Mouse (Mus musculus): ENCODE data around the gene 1600014C23Rik.
A peak's percentile ranks its signal among the peaks of the same experiment; 100 is the strongest.

1600014C23Rik gene

DNA sequence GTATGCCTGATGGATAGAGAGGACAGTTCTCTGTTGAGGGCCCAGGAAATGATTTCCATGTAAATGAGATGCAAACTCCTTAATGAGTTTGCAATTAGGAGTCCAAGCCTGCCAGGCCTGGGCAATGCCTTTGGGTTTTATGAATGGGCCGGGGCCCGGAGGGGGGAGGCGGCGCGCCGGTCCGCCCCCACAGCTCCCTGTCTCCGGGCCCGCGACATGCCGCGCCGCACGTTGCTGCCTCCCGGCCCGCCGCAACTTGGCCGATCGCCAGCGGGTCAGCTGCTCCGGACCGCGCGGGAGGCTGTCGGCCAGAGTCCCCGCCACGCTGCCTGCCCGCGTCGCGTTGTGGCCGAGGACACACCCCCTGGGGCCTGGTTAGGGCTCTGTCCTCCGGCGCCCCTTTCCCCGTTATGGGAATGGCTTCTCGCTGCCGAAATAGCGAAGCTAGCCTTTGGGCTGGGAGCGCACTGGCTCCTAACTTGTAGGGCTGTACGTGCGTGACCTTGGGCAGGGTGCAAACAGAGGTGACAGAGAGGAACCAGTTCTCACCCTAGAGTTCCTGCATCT is at the start of gene 1600014C23Rik:
Gene 1600014C23Rik, minus strand, starts transcription at position 110 of the 567 bp plus-strand sequence.
- peak; percentile 14 for DNase-seq

- no peak for DNase-seq
These were observed 44.8 kb upstream of the 1600014C23Rik start for GRCm38 (mm10) chr17:45778446-45778845.

- peak; percentile 69 for DNase-seq
These were observed 43.8 kb upstream of the 1600014C23Rik start for GRCm38 (mm10) chr17:45777431-45777830.

DNA sequence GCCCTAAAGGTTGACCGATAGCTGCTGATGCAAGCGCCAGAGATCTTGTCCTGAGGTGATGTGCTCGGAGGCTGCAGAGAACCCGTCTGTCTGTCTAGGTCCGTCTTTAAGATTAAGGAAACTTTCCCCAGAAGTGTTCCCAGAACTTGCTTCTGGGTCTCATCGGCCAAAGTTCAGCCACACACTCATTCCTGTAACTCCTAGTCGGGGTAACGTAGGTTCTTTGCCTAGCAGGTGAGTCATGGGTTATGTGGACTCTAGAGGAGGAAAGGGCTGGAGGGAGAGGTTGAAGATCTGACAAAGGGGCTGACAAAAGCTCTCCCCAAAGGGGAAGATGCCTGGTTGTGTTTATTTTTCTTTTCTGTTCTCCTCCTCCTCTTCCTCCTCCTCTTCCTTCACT is 42.5 kb upstream of the 1600014C23Rik start:
- DNase-seq = no peak

DNA sequence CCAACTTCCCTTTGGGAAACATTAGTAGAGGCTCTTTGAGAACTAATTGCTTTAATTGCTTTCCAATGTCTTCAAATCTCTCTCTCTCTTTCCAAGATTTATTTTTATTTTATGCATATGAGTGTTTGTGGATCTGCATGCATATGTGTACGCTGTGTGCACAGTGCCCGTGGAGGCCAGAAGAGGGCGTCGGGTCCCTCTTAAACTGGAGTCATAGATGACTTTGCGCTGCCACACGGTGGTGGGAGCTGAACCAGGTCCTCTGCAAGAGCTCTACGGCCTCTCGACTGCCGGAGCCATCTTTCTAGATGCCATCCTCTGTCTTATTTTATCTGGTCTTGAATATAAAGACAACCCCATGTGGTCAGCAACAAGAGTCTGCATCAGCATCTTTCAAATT is 41.8 kb upstream of the 1600014C23Rik start:
- peak; percentile 34 for DNase-seq

GRCm38 (mm10) chr17:45772566-45772965 is 38.9 kb upstream of the 1600014C23Rik start:
- DNase-seq = no peak

DNA sequence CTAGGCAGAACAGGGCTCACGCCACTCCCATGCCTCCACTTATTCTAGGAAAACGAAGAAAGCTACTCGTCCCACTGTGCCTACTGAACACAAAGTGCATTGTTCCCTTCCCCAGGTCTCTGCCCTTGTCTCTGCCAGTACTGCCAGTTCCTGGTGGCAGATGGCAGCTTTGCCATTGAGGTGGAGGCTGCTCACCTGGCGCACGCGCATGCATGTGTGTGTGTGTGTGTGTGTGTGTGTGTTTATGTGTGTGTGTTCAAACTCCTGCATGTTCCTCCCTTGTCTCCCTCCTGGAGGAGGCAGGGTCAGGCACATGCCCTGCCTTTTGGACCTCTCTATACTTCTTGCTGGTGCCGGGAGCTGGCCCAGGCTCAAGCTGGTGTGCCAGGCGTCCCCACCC is 38.5 kb upstream of the 1600014C23Rik start:
- no peak for DNase-seq

DNA sequence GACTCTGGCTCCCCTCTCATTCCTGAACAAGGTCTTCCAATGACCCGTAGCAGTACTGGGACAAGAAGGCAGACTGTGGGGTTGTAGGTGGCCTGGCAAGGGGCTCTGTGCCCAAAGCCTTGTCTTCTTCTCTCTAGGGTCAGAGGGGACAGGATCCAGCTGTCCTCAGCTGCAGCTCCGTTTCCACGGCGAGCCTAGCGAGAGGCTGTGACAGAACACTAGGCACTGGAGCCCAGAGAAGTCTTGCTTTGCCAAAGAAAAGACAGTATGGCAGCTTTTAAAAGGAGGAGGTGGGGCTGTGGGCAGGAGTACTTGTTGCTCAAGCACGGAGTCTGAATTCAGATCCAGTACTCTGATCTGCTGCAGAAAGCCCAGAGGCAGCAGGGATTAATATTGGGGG is 36.8 kb upstream of the 1600014C23Rik start:
- DNase-seq = no peak

DNA sequence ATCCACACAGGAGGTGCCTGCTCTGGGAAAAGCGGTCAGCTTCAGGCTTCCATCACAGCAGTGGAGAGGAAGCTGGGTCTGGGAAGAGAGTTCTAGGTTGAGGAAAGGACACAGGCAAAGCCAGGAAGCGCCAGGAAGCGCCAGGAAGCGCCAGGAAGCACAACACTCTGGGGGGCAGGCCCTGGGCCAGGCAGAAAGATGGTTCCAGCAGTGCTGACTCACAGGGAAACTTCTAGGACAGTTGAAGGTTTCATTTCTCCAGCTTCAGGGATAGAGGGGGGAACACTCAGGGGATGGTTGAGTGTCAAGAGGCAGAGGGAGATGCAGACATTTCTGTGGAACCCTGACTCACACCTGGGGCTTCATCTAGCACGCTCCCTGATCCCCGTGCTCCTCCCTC is 36.2 kb upstream of the 1600014C23Rik start:
- no peak for DNase-seq

GRCm38 (mm10) chr17:45767536-45768146 is 34.0 kb upstream of the 1600014C23Rik start:
- no peak for DNase-seq

DNA sequence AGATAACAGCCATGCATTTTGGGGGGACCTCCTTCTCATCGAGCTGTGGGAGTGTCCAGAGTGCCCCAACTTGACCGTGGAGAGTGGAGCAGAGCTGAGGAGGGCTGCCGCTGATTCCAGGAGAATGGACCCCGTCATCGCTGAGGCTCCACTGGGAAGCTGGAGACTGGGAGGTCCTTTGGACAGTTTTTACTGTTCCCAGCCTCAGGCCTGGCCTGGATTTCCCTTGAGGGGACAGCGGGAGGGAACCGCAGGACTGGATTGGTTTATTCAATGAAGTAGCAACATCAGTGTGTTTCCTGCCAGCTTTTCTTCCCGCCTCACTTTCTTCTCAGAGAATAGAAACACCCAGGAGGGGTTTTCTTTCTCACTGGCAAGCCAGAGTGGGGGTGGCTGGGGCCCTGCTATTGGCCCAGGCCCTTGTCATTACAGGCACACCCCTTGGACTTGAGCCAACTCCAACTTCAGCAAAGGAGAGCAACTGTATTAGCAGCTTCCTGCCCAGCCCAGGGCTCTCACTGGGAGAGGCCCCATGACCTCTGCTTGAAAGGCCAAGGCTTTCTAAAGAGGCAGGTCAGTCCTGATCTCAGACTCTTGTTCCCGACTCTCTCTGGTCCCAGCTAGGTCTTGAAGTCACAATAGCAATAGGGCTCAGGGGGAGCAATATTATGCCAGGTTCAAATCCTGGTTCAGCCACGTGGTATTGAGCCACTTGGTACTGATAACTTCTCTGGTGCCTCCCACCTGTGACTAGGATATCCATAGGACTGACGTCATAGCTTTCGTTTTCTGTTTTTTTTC is 33.3 kb upstream of the 1600014C23Rik start:
- DNase-seq = no peak

- DNase-seq = no peak
These were observed 32.3 kb upstream of the 1600014C23Rik start for GRCm38 (mm10) chr17:45765914-45766313.

DNA sequence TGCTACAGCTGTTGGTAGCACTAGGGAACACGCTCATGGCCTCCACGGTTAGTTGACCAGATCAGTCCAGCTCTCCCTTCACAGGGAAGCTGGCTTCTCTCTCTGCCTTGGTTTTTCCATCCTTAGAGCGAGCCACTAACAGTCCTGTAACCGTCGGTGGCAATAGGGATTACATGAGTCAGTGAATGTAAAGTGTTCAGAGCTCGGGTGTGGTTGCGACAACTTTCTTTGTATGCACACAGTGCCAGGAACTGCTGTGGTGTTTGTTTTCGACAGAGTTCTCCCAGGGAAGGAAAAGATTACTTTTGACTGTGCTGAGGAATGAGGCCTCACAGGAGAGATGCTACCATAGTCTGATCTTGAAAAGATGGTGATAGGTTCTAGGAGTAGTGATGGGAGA is 29.5 kb upstream of the 1600014C23Rik start:
- DNase-seq = no peak

- DNase-seq = no peak
These were observed 28.3 kb upstream of the 1600014C23Rik start for GRCm38 (mm10) chr17:45761902-45762301.

DNA sequence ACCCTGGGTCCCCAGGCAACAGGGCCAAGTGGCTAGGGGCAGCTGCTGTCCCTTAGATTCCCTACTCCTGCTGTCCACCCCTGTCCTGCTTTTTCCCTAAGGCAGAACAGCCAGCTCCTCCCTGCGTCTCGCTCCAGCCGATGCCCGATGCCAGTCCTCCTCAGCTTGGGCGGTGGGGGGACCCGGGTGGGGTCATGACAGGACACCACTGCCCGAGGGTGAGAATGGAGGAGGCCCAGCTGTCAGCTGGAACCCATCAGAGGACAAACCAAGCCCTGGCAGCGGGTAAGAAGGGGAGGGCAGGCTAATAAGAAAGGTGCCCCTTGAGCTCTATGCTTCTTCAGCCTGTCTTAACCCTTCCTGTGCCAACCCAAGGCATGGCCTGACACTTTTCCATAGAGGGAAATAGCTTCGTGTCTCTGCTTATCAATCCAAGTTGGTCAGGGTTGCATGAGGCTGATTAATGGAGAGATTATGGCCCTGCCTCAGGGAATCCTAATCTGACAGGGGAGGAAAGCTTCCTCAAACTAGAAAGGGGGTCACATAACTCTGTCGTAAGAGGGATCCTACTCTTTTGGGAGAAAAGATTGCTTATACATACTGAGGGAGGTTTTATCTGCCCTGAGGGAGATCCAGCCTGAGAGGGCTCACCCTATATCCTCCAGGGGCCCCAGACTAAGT is 27.5 kb upstream of the 1600014C23Rik start:
- DNase-seq = no peak

- DNase-seq = no peak
These were observed 26.1 kb upstream of the 1600014C23Rik start for GRCm38 (mm10) chr17:45759751-45760150.

- no peak for DNase-seq
These were observed 25.2 kb upstream of the 1600014C23Rik start for GRCm38 (mm10) chr17:45758808-45759207.

- no peak for DNase-seq
These were observed 24.3 kb upstream of the 1600014C23Rik start for GRCm38 (mm10) chr17:45757932-45758331.

GRCm38 (mm10) chr17:45756831-45757230 is 23.2 kb upstream of the 1600014C23Rik start:
- no peak for DNase-seq

DNA sequence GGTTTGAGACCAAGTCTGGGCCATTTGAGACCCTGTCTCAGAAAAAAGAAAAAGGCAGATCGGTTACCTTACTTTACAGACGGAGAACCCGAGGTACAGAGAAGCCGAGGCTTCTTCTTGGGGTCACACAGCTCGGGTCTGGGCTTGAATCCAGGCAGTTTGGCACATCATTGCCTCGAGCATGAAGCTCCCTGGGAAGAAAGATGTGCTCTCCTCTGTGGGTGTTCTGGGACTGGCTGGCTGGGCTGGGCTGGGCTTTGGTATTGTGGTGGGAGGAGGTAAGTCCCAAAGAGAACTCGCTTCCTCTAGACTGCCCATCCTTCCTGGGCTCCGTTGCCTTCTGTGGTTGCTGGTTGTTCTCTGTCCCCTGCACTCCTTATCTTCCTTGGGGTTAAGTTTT is 22.7 kb upstream of the 1600014C23Rik start:
- DNase-seq = no peak

DNA sequence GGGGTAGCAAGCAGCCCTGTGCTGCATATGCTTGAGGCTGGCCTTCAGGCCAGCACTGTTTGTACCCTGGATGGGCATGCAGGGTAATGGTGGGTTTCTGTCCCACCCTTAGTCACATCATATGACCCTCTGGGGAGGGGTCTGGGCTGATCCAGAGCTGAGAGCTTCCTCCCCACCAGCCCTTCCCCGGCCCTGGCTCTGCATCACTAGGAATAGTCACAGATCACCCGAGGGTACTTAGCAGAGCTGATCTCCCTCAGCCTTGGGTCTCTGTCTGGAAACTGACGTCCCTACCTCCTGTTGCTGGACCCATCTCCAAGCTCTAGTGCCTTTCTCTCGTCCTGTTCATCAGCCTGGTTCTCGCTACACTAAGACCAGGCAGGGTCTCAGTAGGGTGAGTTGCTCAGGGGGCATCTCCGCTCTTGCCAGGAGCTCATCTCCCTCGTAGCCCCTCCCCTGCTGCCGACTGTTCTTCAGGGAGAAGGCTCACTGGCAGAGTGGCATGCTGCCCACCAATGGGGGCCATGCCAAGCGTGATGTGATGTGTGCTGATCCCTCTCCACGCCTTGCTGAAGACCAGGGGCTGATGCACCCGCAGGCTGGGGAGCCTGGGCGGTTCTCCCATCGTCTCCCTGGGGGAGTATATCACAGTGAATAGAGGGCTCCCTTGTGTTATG is 20.7 kb upstream of the 1600014C23Rik start:
- no peak for DNase-seq

DNA sequence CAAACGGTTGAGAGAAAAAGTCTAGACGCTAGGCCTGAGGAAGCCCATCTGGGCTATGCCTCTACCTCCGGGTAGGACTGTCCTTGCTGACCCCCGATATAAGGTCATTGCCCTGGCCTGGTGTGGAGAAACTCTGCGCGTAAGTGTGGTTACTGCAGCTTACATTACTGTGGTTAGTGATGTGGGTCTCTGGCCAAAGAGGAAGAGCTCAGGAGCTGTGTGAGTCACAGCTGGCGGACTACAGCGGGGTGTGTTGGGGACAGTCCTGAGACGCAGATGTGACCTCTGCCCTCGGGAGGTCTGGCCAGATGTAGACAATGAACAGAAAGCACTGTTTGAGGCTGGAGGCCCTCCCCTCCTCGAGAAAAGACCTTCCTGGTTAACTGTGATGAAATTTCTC is 19.0 kb upstream of the 1600014C23Rik start:
- no peak for DNase-seq

GRCm38 (mm10) chr17:45752053-45752452 is 18.4 kb upstream of the 1600014C23Rik start:
- no peak for DNase-seq

Data from thymus, postnatal 14 days (tissue).